Mouse (Mus musculus) hindbrain, embryonic 15.5 days (tissue): Measurements from ENCODE around the gene Rab8b. TPM values are rescaled to one million over a fixed set of nuclear protein-coding genes. Genes with fewer than 3 reads are reported as not detected.
"Not testable (repeated sequence)": the region's sequence is repeated elsewhere in the genome, so short reads cannot be mapped to it uniquely, and the experiment has no call there.

ENCODE experiments used
- ATAC-seq: fragments of 200-750 bp; cut with Nextera tagmentation; 2 replicates; pipeline ENCODE4 v1.8.0; 2017; ENCODE audit warnings: low read depth, moderate number of reproducible peaks, moderate TSS enrichment; ENCODE audit not compliant: low FRiP score
- H3K27ac ChIP-seq: fragments of 300-500 bp; sonication (generic); replicated peaks from 2 replicates; pipeline ENCODE4 v1.5.1; 2015; ENCODE audit warnings: mild to moderate bottlenecking, inconsistent platforms
- H3K27me3 ChIP-seq: fragments of 300-500 bp; sonication (generic); 2 replicates; pipeline ENCODE4 v1.6.1; 2015; ENCODE audit warnings: control low read depth, inconsistent platforms
- H3K36me3 ChIP-seq: fragments of 300-500 bp; sonication (generic); 2 replicates; pipeline ENCODE4 v1.6.1; 2015; ENCODE audit warnings: control low read depth, inconsistent platforms
- H3K4me1 ChIP-seq: fragments of 300-500 bp; sonication (generic); replicated peaks from 2 replicates; pipeline ENCODE4 v1.6.1; 2015; ENCODE audit warnings: control low read depth, inconsistent platforms
- H3K4me2 ChIP-seq: fragments of 300-500 bp; sonication (generic); 2 replicates; pipeline ENCODE4 v1.6.1; 2015; ENCODE audit warnings: moderate library complexity, mild to moderate bottlenecking, inconsistent platforms
- H3K4me3 ChIP-seq: fragments of 300-500 bp; sonication (generic); 2 replicates; pipeline ENCODE4 v1.5.1; 2015; ENCODE audit warnings: mild to moderate bottlenecking, inconsistent platforms
- H3K9ac ChIP-seq: fragments of 300-500 bp; sonication (generic); 2 replicates; pipeline ENCODE4 v1.6.1; 2015; ENCODE audit warnings: inconsistent platforms
- H3K9me3 ChIP-seq: fragments of 300-500 bp; sonication (generic); 2 replicates; pipeline ENCODE4 v1.6.1; 2016; ENCODE audit warnings: control low read depth, inconsistent platforms
- WGBS: fragments of 180-500 bp; shearing (Covaris S2); methylation state at CpG from one replicate; pipeline ENCODE4 v1.1.7; 2015; 5-methylcytosine and 5-hydroxymethylcytosine counted together
- polyA plus RNA-seq: library from polyadenylated mRNA; unstranded; fragments of >200 nt; fragmentation: Nextera tagmentation; extraction: Ambion mirVana; gene quantifications from 2 replicates; pipeline ENCODE4 v1.2.1, GENCODE M21; 2015

Gene Rab8b
- polyA plus RNA-seq, 1 experiment from 2014 or later: 38.4 TPM

GRCm38 (mm10) chr9:66897851-66898250 is 21.6 kb downstream of the Rab8b start:
- no peak for ATAC-seq
- H3K27me3 ChIP-seq: no peaks in the 10 kb centered on the region
- no peak overlapping the region for H3K27ac ChIP-seq
- 55% methylated on average over 6 of the region's 6 CpGs for WGBS
- no peaks in the 10 kb centered on the region for H3K36me3 ChIP-seq
- H3K9ac ChIP-seq: no peak overlapping the region
- H3K4me3 ChIP-seq: no peak overlapping the region
- H3K4me1 ChIP-seq: peaks cover 5% of the 10 kb centered on the region
- no peak overlapping the region for H3K4me2 ChIP-seq
- no peaks in the 10 kb centered on the region for H3K9me3 ChIP-seq

GRCm38 (mm10) chr9:66896951-66897350 is 22.5 kb downstream of the Rab8b start:
- 67% methylated on average over 6 of the region's 6 CpGs for WGBS
- Histone ChIP-seq H3K9ac (no peak overlapping the region), H3K27ac (no peak overlapping the region), H3K36me3 (no peaks in the 10 kb centered on the region), H3K4me3 (no peak overlapping the region), H3K27me3 (no peaks in the 10 kb centered on the region), H3K4me2 (no peak overlapping the region), H3K9me3 (no peaks in the 10 kb centered on the region), H3K4me1 (no peaks in the 10 kb centered on the region; the same call in 1 of the 2 replicates)
- no peak for ATAC-seq

- no peak overlapping the region for H3K4me2 ChIP-seq
- ATAC-seq: no peak
- H3K9me3 ChIP-seq: no peaks in the 10 kb centered on the region
- H3K9ac ChIP-seq: no peak overlapping the region
- no peak overlapping the region for H3K4me3 ChIP-seq
- no peaks in the 10 kb centered on the region for H3K27me3 ChIP-seq
- WGBS: 61% methylated on average over 5 of the region's 5 CpGs
- no peak overlapping the region for H3K27ac ChIP-seq
- no peaks in the 10 kb centered on the region; the same call in 1 of the 2 replicates for H3K4me1 ChIP-seq
- no peaks in the 10 kb centered on the region for H3K36me3 ChIP-seq
Observed at GRCm38 (mm10) chr9:66895995-66896394, 23.5 kb downstream of the Rab8b start.

- Histone ChIP-seq H3K4me3 (no peak overlapping the region), H3K27me3 (no peaks in the 10 kb centered on the region), H3K4me2 (no peak overlapping the region), H3K4me1 (no peaks in the 10 kb centered on the region; the same call in 1 of the 2 replicates), H3K9me3 (no peaks in the 10 kb centered on the region), H3K9ac (no peak overlapping the region), H3K36me3 (no peaks in the 10 kb centered on the region), H3K27ac (no peak overlapping the region)
- ATAC-seq: no peak
- WGBS: 78% methylated on average over 10 of the region's 10 CpGs
Observed at GRCm38 (mm10) chr9:66895035-66895779, 24.3 kb downstream of the Rab8b start.

- Histone ChIP-seq H3K4me2 (no peak overlapping the region), H3K27me3 (no peaks in the 10 kb centered on the region), H3K36me3 (no peaks in the 10 kb centered on the region), H3K9me3 (no peaks in the 10 kb centered on the region), H3K4me3 (no peak overlapping the region), H3K4me1 (no peaks in the 10 kb centered on the region; the same call in 1 of the 2 replicates), H3K27ac (no peak overlapping the region), H3K9ac (no peak overlapping the region)
- 93% methylated on average over 1 of the region's 1 CpGs for WGBS
- no peak for ATAC-seq
Observed at GRCm38 (mm10) chr9:66894421-66894820, 25.1 kb downstream of the Rab8b start.

GRCm38 (mm10) chr9:66892456-66892855 is 27.0 kb downstream of the Rab8b start:
- H3K9ac ChIP-seq, H3K4me3 ChIP-seq, ATAC-seq, H3K4me2 ChIP-seq, H3K9me3 ChIP-seq, H3K27ac ChIP-seq, H3K36me3 ChIP-seq, H3K27me3 ChIP-seq: not testable (repeated sequence)
- WGBS: 98% methylated on average over 4 of the region's 4 CpGs
- peaks cover 11% of the 10 kb centered on the region for H3K4me1 ChIP-seq

- WGBS: 17% methylated on average over 6 of the region's 6 CpGs
- Histone ChIP-seq H3K36me3 (no peaks in the 10 kb centered on the region), H3K27ac (peak overlapping the region; percentile 75), H3K4me3 (no peak overlapping the region), H3K9ac (no peak overlapping the region), H3K27me3 (no peaks in the 10 kb centered on the region), H3K4me2 (peak overlapping the region; percentile 10), H3K4me1 (peaks cover 26% of the 10 kb centered on the region), H3K9me3 (no peaks in the 10 kb centered on the region)
- ATAC-seq: peak; percentile 54
Observed at GRCm38 (mm10) chr9:66887960-66888610, 31.4 kb downstream of the Rab8b start.

GRCm38 (mm10) chr9:66887301-66887902 is 32.1 kb downstream of the Rab8b start:
- WGBS: 33% methylated on average over 8 of the region's 8 CpGs
- peak overlapping the region; percentile 75 for H3K27ac ChIP-seq
- no peaks in the 10 kb centered on the region for H3K27me3 ChIP-seq
- peaks cover 26% of the 10 kb centered on the region for H3K4me1 ChIP-seq
- no peaks in the 10 kb centered on the region for H3K9me3 ChIP-seq
- peak overlapping the region; percentile 10; the same call in 1 of the 2 replicates for H3K4me2 ChIP-seq
- no peaks in the 10 kb centered on the region for H3K36me3 ChIP-seq
- peak; percentile 53; the same call in 1 of the 2 replicates for ATAC-seq
- no peak overlapping the region for H3K9ac ChIP-seq
- no peak overlapping the region for H3K4me3 ChIP-seq

GRCm38 (mm10) chr9:66886818-66887217 is 32.7 kb downstream of the Rab8b start:
- ATAC-seq: no peak
- H3K9me3 ChIP-seq: no peaks in the 10 kb centered on the region
- no peak overlapping the region for H3K4me2 ChIP-seq
- peaks cover 26% of the 10 kb centered on the region for H3K4me1 ChIP-seq
- no peak overlapping the region for H3K4me3 ChIP-seq
- no peaks in the 10 kb centered on the region for H3K27me3 ChIP-seq
- no peak overlapping the region for H3K9ac ChIP-seq
- H3K27ac ChIP-seq: peak overlapping the region; percentile 75
- H3K36me3 ChIP-seq: no peaks in the 10 kb centered on the region
- WGBS: 77% methylated on average over 6 of the region's 6 CpGs

GRCm38 (mm10) chr9:66886366-66886765 is 33.1 kb downstream of the Rab8b start:
- Histone ChIP-seq H3K4me2 (no peak overlapping the region), H3K36me3 (no peaks in the 10 kb centered on the region), H3K4me1 (peaks cover 26% of the 10 kb centered on the region), H3K27me3 (no peaks in the 10 kb centered on the region), H3K27ac (peak overlapping the region; percentile 75), H3K9me3 (no peaks in the 10 kb centered on the region), H3K4me3 (no peak overlapping the region), H3K9ac (no peak overlapping the region)
- no peak for ATAC-seq
- 34% methylated on average over 3 of the region's 3 CpGs for WGBS

- WGBS: 92% methylated on average over 2 of the region's 2 CpGs
- no peaks in the 10 kb centered on the region for H3K36me3 ChIP-seq
Observed at GRCm38 (mm10) chr9:66884609-66885008, 34.9 kb downstream of the Rab8b start.

GRCm38 (mm10) chr9:66883500-66883899 is 36.0 kb downstream of the Rab8b start:
- no peak overlapping the region for H3K9ac ChIP-seq
- no peak for ATAC-seq
- no peaks in the 10 kb centered on the region for H3K27me3 ChIP-seq
- 88% methylated on average over 5 of the region's 5 CpGs for WGBS
- no peaks in the 10 kb centered on the region for H3K36me3 ChIP-seq
- H3K9me3 ChIP-seq: no peaks in the 10 kb centered on the region
- H3K4me3 ChIP-seq: no peak overlapping the region
- no peak overlapping the region for H3K4me2 ChIP-seq
- H3K27ac ChIP-seq: no peak overlapping the region
- H3K4me1 ChIP-seq: peaks cover 24% of the 10 kb centered on the region

More at GRCm38 (mm10) chr9:66884609-66885008, 34.9 kb downstream of the Rab8b start:
- Histone ChIP-seq H3K4me2 (no peak overlapping the region), H3K27ac (no peak overlapping the region), H3K9ac (no peak overlapping the region), H3K27me3 (no peaks in the 10 kb centered on the region), H3K4me1 (peaks cover 26% of the 10 kb centered on the region), H3K4me3 (no peak overlapping the region), H3K9me3 (no peaks in the 10 kb centered on the region)
- ATAC-seq: no peak
